Mouse (Mus musculus) C2C12 (cell line): ENCODE measurements around the gene Hnrnpul2.

Experiments used
- CEBPB ChIP-seq: IDR thresholded peaks from one replicate; pipeline ENCODE4 v1.6.1; 2011; ENCODE audit warnings: low read depth, mild to moderate bottlenecking, control low read depth, moderate library complexity
- CTCF ChIP-seq: IDR thresholded peaks from one replicate; pipeline ENCODE4 v1.5.1; 2011; ENCODE audit not compliant: control insufficient read depth, insufficient read depth, insufficient read length
- MAX ChIP-seq: IDR thresholded peaks from one replicate; pipeline ENCODE4 v1.6.1; 2011; ENCODE audit warnings: mild to moderate bottlenecking, control low read depth

GRCm38 (mm10) chr19:8880311-8881033 lies 60.7 kb downstream of the Hnrnpul2 start, which contains the start of gene Uqcc3:
- TF ChIP-seq CEBPB (no peak), CTCF (no peak), MAX (peak; percentile 96)
